Mouse (Mus musculus): ENCODE results near the gene Il2. TPM values are rescaled to one million over a fixed set of nuclear protein-coding genes. Genes with fewer than 3 reads are reported as not detected.

The Il2 gene
- polyA plus RNA-seq, 1 experiment from 2014 or later, result 0.39 TPM

- H3K27me3 ChIP-seq (replicated peaks; ENCODE audit: control insufficient read depth, insufficient read depth, low read length), result no peaks in the 10 kb centered on the region
- no peaks in the 10 kb centered on the region for H3K4me1 ChIP-seq (replicated peaks; ENCODE audit: control insufficient read depth, insufficient read depth, low read length)
- no peaks in the 10 kb centered on the region for H3K9me3 ChIP-seq (ENCODE audit: control insufficient read depth, low read length)
- H3K36me3 ChIP-seq (ENCODE audit: control insufficient read depth, insufficient read depth), result no peaks in the 10 kb centered on the region
- no peak overlapping the region for H3K27ac ChIP-seq (ENCODE audit: low read length)
- WGBS, result 71% methylated on average over 7 of the region's 7 CpGs
- ATAC-seq, result no peak
- H3K9ac ChIP-seq (replicated peaks; ENCODE audit: low read depth, low read length), result no peak overlapping the region
- H3K4me3 ChIP-seq (replicated peaks; ENCODE audit: low read length), result no peak overlapping the region
- no peak overlapping the region for H3K4me2 ChIP-seq (ENCODE audit: low read length)
Measured at GRCm38 (mm10) chr3:37146810-37147209, 21.1 kb upstream of the Il2 start.

- Histone ChIP-seq H3K27me3 (replicated peaks; ENCODE audit: control insufficient read depth, insufficient read depth, low read length) (no peaks in the 10 kb centered on the region), H3K27ac (ENCODE audit: low read length) (no peak overlapping the region), H3K36me3 (ENCODE audit: control insufficient read depth, insufficient read depth) (no peaks in the 10 kb centered on the region), H3K4me1 (replicated peaks; ENCODE audit: control insufficient read depth, insufficient read depth, low read length) (no peaks in the 10 kb centered on the region), H3K9ac (replicated peaks; ENCODE audit: low read depth, low read length) (no peak overlapping the region), H3K4me2 (ENCODE audit: low read length) (no peak overlapping the region), H3K9me3 (ENCODE audit: control insufficient read depth, low read length) (no peaks in the 10 kb centered on the region), H3K4me3 (replicated peaks; ENCODE audit: low read length) (no peak overlapping the region)
- WGBS, result 35% methylated on average over 8 of the region's 8 CpGs
- ATAC-seq, result no peak
Measured at GRCm38 (mm10) chr3:37146406-37146805, 20.6 kb upstream of the Il2 start.

- no peaks in the 10 kb centered on the region for H3K9me3 ChIP-seq (ENCODE audit: control insufficient read depth, low read length)
- no peak overlapping the region for H3K4me2 ChIP-seq (ENCODE audit: low read length)
- H3K36me3 ChIP-seq (ENCODE audit: control insufficient read depth, insufficient read depth), result no peaks in the 10 kb centered on the region
- H3K9ac ChIP-seq (replicated peaks; ENCODE audit: low read depth, low read length), result no peak overlapping the region
- 69% methylated on average over 1 of the region's 1 CpGs for WGBS
- no peak overlapping the region for H3K4me3 ChIP-seq (replicated peaks; ENCODE audit: low read length)
- H3K27me3 ChIP-seq (replicated peaks; ENCODE audit: control insufficient read depth, insufficient read depth, low read length), result no peaks in the 10 kb centered on the region
- H3K27ac ChIP-seq (ENCODE audit: low read length), result no peak overlapping the region
- ATAC-seq, result no peak
- H3K4me1 ChIP-seq (replicated peaks; ENCODE audit: control insufficient read depth, insufficient read depth, low read length), result no peaks in the 10 kb centered on the region
Measured at GRCm38 (mm10) chr3:37144979-37145378, 19.2 kb upstream of the Il2 start.

GRCm38 (mm10) chr3:37141827-37142226 is 16.1 kb upstream of the Il2 start:
- Histone ChIP-seq H3K9ac (replicated peaks; ENCODE audit: low read depth, low read length) (no peak overlapping the region), H3K4me1 (replicated peaks; ENCODE audit: control insufficient read depth, insufficient read depth, low read length) (no peaks in the 10 kb centered on the region), H3K4me2 (ENCODE audit: low read length) (no peak overlapping the region), H3K9me3 (ENCODE audit: control insufficient read depth, low read length) (no peaks in the 10 kb centered on the region), H3K27me3 (replicated peaks; ENCODE audit: control insufficient read depth, insufficient read depth, low read length) (no peaks in the 10 kb centered on the region), H3K36me3 (ENCODE audit: control insufficient read depth, insufficient read depth) (no peaks in the 10 kb centered on the region), H3K27ac (ENCODE audit: low read length) (no peak overlapping the region), H3K4me3 (replicated peaks; ENCODE audit: low read length) (no peak overlapping the region)
- no peak for ATAC-seq
- 86% methylated on average over 2 of the region's 2 CpGs for WGBS

- Histone ChIP-seq H3K27me3 (replicated peaks; ENCODE audit: control insufficient read depth, insufficient read depth, low read length) (no peaks in the 10 kb centered on the region), H3K36me3 (ENCODE audit: control insufficient read depth, insufficient read depth) (no peaks in the 10 kb centered on the region), H3K4me2 (ENCODE audit: low read length) (no peak overlapping the region), H3K4me1 (replicated peaks; ENCODE audit: control insufficient read depth, insufficient read depth, low read length) (no peaks in the 10 kb centered on the region), H3K9ac (replicated peaks; ENCODE audit: low read depth, low read length) (no peak overlapping the region), H3K4me3 (replicated peaks; ENCODE audit: low read length) (no peak overlapping the region), H3K27ac (ENCODE audit: low read length) (no peak overlapping the region), H3K9me3 (ENCODE audit: control insufficient read depth, low read length) (no peaks in the 10 kb centered on the region)
- 92% methylated on average over 6 of the region's 6 CpGs for WGBS
- no peak for ATAC-seq
Measured at GRCm38 (mm10) chr3:37140168-37140906, 14.6 kb upstream of the Il2 start.

GRCm38 (mm10) chr3:37139192-37139591 is 13.4 kb upstream of the Il2 start:
- ATAC-seq, result no peak
- WGBS, result 81% methylated on average over 3 of the region's 3 CpGs
- H3K9me3 ChIP-seq (ENCODE audit: control insufficient read depth, low read length), result no peaks in the 10 kb centered on the region
- H3K4me2 ChIP-seq (ENCODE audit: low read length), result no peak overlapping the region
- H3K4me1 ChIP-seq (replicated peaks; ENCODE audit: control insufficient read depth, insufficient read depth, low read length), result no peaks in the 10 kb centered on the region
- no peak overlapping the region for H3K9ac ChIP-seq (replicated peaks; ENCODE audit: low read depth, low read length)
- H3K27me3 ChIP-seq (replicated peaks; ENCODE audit: control insufficient read depth, insufficient read depth, low read length), result no peaks in the 10 kb centered on the region
- H3K4me3 ChIP-seq (replicated peaks; ENCODE audit: low read length), result no peak overlapping the region
- no peak overlapping the region for H3K27ac ChIP-seq (ENCODE audit: low read length)
- no peaks in the 10 kb centered on the region for H3K36me3 ChIP-seq (ENCODE audit: control insufficient read depth, insufficient read depth)

GRCm38 (mm10) chr3:37137231-37137630 is 11.5 kb upstream of the Il2 start:
- Histone ChIP-seq H3K4me1 (replicated peaks; ENCODE audit: control insufficient read depth, insufficient read depth, low read length) (no peaks in the 10 kb centered on the region), H3K4me3 (replicated peaks; ENCODE audit: low read length) (no peak overlapping the region), H3K27me3 (replicated peaks; ENCODE audit: control insufficient read depth, insufficient read depth, low read length) (no peaks in the 10 kb centered on the region), H3K36me3 (ENCODE audit: control insufficient read depth, insufficient read depth) (no peaks in the 10 kb centered on the region), H3K9me3 (ENCODE audit: control insufficient read depth, low read length) (no peaks in the 10 kb centered on the region), H3K27ac (ENCODE audit: low read length) (no peak overlapping the region), H3K4me2 (ENCODE audit: low read length) (no peak overlapping the region), H3K9ac (replicated peaks; ENCODE audit: low read depth, low read length) (no peak overlapping the region)
- no peak for ATAC-seq
- 82% methylated on average over 4 of the region's 4 CpGs for WGBS

- Histone ChIP-seq H3K27me3 (replicated peaks; ENCODE audit: control insufficient read depth, insufficient read depth, low read length) (no peaks in the 10 kb centered on the region), H3K36me3 (ENCODE audit: control insufficient read depth, insufficient read depth) (no peaks in the 10 kb centered on the region), H3K9me3 (ENCODE audit: control insufficient read depth, low read length) (no peaks in the 10 kb centered on the region), H3K4me1 (replicated peaks; ENCODE audit: control insufficient read depth, insufficient read depth, low read length) (no peaks in the 10 kb centered on the region), H3K9ac (replicated peaks; ENCODE audit: low read depth, low read length) (no peak overlapping the region), H3K27ac (ENCODE audit: low read length) (no peak overlapping the region), H3K4me2 (ENCODE audit: low read length) (no peak overlapping the region), H3K4me3 (replicated peaks; ENCODE audit: low read length) (no peak overlapping the region)
- WGBS, result 82% methylated on average over 2 of the region's 2 CpGs
- no peak for ATAC-seq
Measured at GRCm38 (mm10) chr3:37129063-37129462, 3.3 kb upstream of the Il2 start.

GRCm38 (mm10) chr3:37128269-37128668 is 2.5 kb upstream of the Il2 start:
- WGBS, result 67% methylated on average over 4 of the region's 4 CpGs
- no peak overlapping the region for H3K27ac ChIP-seq (ENCODE audit: low read length)
- H3K9ac ChIP-seq (replicated peaks; ENCODE audit: low read depth, low read length), result no peak overlapping the region
- H3K9me3 ChIP-seq (ENCODE audit: control insufficient read depth, low read length), result no peaks in the 10 kb centered on the region
- ATAC-seq, result no peak
- no peak overlapping the region for H3K4me2 ChIP-seq (ENCODE audit: low read length)
- no peaks in the 10 kb centered on the region for H3K27me3 ChIP-seq (replicated peaks; ENCODE audit: control insufficient read depth, insufficient read depth, low read length)
- no peak overlapping the region for H3K4me3 ChIP-seq (replicated peaks; ENCODE audit: low read length)
- no peaks in the 10 kb centered on the region for H3K4me1 ChIP-seq (replicated peaks; ENCODE audit: control insufficient read depth, insufficient read depth, low read length)
- no peaks in the 10 kb centered on the region for H3K36me3 ChIP-seq (ENCODE audit: control insufficient read depth, insufficient read depth)

- WGBS, result 84% methylated on average over 4 of the region's 4 CpGs
Measured at GRCm38 (mm10) chr3:37126162-37126561, 403 bp upstream of the Il2 start.

More at GRCm38 (mm10) chr3:37126162-37126561, 403 bp upstream of the Il2 start:
- H3K4me1 ChIP-seq (replicated peaks; ENCODE audit: control insufficient read depth, insufficient read depth, low read length), result no peaks in the 10 kb centered on the region
- no peak overlapping the region for H3K4me2 ChIP-seq (ENCODE audit: low read length)
- H3K27me3 ChIP-seq (replicated peaks; ENCODE audit: control insufficient read depth, insufficient read depth, low read length), result no peaks in the 10 kb centered on the region
- no peak overlapping the region for H3K4me3 ChIP-seq (replicated peaks; ENCODE audit: low read length)
- ATAC-seq, result no peak
- H3K9ac ChIP-seq (replicated peaks; ENCODE audit: low read depth, low read length), result no peak overlapping the region
- no peak overlapping the region for H3K27ac ChIP-seq (ENCODE audit: low read length)
- H3K9me3 ChIP-seq (ENCODE audit: control insufficient read depth, low read length), result no peaks in the 10 kb centered on the region
- no peaks in the 10 kb centered on the region for H3K36me3 ChIP-seq (ENCODE audit: control insufficient read depth, insufficient read depth)

Measured in forebrain, embryonic 16.5 days (tissue).